Mouse (Mus musculus) adrenal gland, postnatal 25 days (tissue): ENCODE measurements at regions not wholly inside any gene's neighbourhood (a gene's known extent, or its start where the extent isn't known, plus 50 kb on each side); places are given as distances from the start of the nearest gene placed in this dataset.

Experiments
- DNase-seq: peaks from one replicate; pipeline ENCODE4 v3.0.0; 2021; ENCODE audit warnings: mixed read lengths

DNA sequence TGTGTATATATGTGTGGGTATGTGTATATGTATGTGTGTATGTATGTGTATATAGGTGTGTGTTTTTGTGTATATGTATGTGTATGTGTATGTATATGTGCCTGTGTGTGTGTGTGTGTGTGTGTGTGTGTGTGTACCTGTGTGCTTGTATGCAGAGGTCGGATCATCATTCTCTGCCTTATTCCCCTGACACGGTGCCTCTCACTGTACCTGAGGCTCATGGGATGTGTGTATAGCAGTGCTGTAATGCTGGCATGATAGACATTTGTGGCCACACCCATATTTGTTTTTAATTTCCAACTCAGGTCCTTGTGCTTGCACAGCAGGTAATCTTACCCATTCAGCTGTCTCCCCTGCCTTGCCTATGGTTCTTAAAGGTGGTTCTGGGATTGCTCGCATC lies 402.1 kb upstream of the Tmpo start:
- DNase-seq = no peak

DNA sequence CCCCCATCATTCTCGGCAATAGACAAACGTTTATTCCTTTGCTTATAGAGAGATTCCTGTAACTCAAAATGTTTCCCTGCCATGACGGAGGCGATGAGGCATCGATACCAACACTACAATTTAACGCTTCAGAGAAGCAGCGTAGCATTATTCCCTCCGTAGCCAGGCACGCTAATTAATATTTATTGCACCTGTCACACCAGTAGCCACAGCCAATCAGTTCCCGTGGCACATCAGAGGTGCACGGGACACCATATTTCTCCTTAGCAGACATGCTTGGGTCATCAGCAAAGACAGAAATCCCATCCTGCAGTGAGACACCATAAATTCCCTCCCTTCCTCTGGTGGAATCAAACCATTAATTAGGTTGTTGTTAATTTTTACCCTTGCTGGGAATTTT lies 399.8 kb upstream of the Tmpo start:
- no peak for DNase-seq

- no peak for DNase-seq
These were observed 394.4 kb upstream of the Tmpo start for GRCm38 (mm10) chr10:91575323-91576064.

DNA sequence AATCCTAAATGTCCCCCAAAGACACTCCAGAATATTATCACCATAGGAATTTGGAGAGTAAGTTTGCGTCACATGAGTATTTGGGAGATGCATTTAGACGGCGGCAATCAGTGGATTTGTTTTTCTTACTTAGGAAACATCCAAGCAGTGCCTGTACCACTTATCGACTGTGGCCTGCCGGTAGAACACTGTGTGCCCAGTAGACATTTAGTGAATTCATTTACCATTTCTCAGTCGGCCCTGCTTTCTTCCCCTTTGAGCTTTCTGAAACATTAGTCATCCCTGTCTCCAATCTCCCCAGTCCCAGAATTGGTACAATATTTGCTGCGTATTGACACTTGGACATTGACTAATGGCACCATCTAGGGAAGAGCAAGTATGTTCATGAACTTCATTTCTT lies 391.7 kb upstream of the Tmpo start:
- DNase-seq = no peak

GRCm38 (mm10) chr10:91569046-91569445 lies 387.9 kb upstream of the Tmpo start:
- no peak for DNase-seq

DNA sequence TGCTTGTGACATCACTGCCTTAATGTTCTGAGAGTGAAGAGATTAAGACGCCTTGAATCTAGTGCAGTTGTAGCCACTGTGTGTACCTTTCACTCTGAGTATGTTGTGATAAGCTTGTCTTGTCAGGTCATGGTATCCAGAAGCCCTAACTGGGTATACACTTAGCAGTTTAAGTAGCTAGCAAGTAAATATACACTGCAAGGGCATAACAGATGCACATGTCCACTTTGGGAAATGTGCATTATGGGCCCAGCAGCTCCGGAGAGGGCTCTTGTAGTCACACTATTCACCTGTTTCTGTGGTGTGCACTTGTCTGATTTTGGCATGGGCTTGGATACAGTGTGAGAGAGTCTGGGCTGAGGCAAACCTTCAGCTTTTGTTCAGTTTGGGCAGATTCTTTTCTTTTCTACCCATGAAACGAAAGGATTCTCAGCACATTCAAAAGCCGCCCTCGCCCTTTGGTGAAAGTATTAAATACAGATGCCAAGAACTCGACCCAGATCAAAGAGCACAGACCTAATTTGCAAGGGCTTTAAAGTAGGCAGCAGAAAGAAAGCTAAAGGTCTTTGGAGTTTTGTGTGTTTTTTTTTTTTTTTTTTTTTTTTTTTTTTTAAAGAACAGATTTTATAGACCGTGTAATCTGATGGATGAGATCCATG lies 385.1 kb upstream of the Tmpo start:
- no peak for DNase-seq

DNA sequence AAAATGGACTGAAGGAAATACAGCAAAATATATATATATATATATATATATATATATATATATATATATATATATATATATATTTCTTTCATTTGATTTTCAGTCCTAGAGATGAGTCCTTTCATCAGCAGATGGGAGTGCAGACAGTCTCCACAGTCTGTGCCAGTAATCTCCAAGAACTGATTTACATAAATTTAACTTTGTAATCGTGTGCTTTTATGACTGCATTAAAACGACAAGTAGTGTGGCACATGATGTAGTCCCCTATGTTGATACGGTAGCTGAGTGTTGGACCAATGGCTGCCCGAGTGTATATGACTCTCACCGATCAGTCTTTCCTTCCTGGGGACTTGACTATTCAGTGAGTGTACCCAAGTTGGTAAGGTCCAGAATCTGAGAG lies 378.2 kb upstream of the Tmpo start:
- no peak for DNase-seq

- no peak for DNase-seq
These were observed 367.0 kb upstream of the Tmpo start for GRCm38 (mm10) chr10:91548071-91548470.

- DNase-seq = peak; percentile 10
These were observed 365.0 kb upstream of the Tmpo start for GRCm38 (mm10) chr10:91546140-91546539.

GRCm38 (mm10) chr10:91545421-91545820 lies 364.3 kb upstream of the Tmpo start:
- no peak for DNase-seq

DNA sequence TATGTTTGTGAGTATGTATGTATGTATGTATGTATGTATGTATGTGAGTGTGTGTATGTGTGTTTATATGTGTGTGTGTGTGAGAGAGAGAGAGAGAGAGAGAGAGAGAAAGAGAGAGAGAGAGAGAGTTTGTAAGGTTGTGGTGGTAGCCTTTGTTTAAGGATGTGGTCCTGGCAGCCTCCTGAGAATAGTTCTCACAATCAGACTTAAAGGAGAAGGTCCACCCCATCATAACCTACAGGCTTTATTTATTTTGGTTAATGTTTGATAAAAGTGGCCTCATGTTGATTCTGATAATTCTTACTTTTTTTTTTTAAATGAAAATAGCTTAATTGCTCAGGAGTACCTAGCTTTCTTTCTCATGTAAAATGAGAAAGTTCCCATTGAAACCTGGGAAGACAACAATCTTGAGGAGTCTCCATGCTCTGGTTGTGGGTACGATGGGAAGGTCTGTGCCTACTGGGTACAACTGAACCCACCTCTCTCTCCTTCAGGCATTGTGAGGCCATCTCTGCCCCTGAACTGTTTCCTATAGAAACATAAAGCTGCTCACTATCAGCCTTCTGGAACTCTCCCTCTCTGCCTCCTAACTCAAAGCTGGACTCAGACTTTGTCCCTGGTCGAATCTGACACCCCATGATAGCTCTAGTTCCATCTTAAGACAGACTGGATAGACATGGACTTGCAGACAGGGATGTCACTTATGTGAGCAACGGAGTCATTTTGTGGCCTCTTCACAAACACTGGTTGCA lies 362.2 kb upstream of the Tmpo start:
- DNase-seq = no peak

- DNase-seq = no peak
These were observed 361.1 kb upstream of the Tmpo start for GRCm38 (mm10) chr10:91542201-91542604.

GRCm38 (mm10) chr10:91537241-91537640 lies 356.1 kb upstream of the Tmpo start:
- no peak for DNase-seq

GRCm38 (mm10) chr10:91535392-91535791 lies 354.3 kb upstream of the Tmpo start:
- no peak for DNase-seq

DNA sequence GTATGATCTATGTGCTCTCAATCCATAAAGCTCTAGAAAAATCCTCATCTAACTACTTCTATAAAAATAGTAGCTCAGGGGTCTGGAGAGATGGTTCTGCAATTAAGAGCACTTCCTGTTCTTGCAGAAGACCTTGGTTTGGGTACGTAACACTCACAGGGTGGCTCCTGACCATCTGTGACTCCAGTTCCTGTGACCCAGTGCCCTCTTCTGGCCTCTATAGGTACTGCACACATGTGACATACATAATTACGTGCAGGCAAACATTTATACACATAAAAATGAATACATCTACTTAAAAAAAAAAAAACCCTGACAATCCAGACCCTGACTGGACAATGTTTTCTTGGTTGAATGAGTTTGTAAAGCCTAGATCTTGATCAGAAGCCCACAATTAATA lies 347.2 kb upstream of the Tmpo start:
- DNase-seq = no peak

DNA sequence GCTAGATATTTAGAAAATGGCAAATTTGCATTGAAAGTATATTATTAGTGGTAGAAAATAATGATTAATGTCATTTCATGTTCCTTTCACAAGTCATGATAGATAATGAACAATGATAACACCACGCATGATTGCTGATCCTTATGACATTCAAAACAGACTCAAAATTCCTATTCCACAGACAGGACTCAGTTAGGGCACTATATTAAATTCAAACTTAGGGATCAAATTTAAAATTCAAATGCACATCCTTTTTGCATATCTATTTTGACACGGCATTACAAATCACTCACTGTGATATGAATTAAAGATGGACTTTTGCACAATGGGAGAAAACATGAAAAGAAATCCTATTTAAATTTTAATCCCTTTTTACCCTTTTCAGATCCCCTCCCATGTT lies 340.1 kb upstream of the Tmpo start:
- DNase-seq = no peak

- no peak for DNase-seq
These were observed 333.9 kb upstream of the Tmpo start for GRCm38 (mm10) chr10:91515021-91515371.

DNA sequence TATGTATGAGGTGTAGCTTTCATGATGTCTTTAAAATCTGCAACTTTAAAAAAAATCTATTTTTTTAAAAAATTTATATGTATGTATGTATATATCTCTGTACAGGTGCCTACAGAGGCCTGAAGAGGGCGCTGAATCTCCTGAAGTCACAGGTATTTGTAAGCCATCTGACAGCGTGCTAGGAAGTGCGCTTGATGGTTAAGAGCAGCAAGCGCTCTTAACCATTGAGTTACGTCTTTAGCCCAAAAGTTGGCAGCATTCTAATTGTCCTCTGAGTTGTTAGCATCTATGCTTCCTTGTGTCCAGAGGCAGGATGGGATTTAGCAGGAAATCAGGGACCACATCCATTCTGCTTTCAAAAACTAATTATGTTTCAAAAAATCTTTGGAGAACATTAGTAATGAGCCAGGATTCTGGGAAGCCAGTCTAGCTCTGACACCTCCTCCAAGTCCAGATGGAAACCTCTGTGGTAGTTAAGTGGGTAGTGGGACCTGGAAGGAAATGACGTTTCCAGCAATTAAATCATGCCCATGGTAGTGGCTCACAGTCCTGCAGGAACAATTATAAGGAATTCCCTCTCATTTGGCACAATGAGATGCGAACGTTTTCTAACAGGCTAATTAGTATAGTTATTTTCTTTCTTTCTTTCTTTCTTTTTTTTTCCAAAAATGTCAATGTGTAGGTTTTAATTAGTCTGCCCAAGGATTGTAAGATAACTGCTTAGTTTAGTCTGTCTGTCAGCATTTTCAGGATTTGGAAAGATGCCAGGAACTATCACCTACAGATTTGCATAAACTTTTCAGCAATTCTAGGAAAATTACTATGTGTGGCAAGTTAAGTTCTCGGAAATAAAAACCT lies 333.3 kb upstream of the Tmpo start:
- no peak for DNase-seq

- DNase-seq = no peak
These were observed 325.9 kb upstream of the Tmpo start for GRCm38 (mm10) chr10:91507038-91507437.

DNA sequence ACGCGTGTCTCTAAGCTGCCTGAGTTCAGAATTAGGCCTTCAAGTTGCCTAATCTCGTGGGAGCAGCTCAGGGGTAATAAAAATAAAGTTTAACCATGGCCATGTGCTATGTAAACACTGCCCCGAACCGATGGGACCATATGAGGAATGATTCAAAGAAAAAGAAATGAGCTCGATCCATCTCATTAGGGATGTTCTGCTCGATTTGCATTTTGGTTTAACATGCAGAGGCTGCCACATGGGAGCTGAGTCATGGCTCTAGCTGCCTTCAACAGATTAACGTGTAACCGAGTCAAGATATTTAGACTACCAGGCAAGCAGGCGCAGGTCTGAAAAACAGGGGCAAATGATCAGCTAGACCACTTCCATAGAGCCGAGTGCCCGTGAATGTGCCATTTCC lies 323.8 kb upstream of the Tmpo start:
- no peak for DNase-seq

GRCm38 (mm10) chr10:91498543-91498942 lies 317.4 kb upstream of the Tmpo start:
- DNase-seq = no peak

GRCm38 (mm10) chr10:91464691-91465090 lies 283.6 kb upstream of the Tmpo start:
- no peak for DNase-seq
